Mouse (Mus musculus) CH12.LX (cell line): ENCODE results near the gene Trhde.

Experiments used
- CTCF ChIP-seq, 2 experiments: IDR thresholded peaks in 1 of 2; conservative IDR thresholded peaks in 1 of 2; 2 replicates each; pipeline ENCODE4 v1.5.1; 2011 to 2012; ENCODE audit warnings: low read depth in 2 of 2, low read length in 2 of 2, improper control_type of control experiment in 1 of 2, inconsistent platforms in 1 of 2, mild to moderate bottlenecking in 1 of 2, moderate library complexity in 1 of 2
- GABPA ChIP-seq: IDR thresholded peaks from 2 replicates; pipeline ENCODE4 v1.6.1; 2012; ENCODE audit warnings: low read depth, low read length, improper control_type of control experiment, inconsistent platforms; ENCODE audit not compliant: insufficient replicate concordance
- HCFC1 ChIP-seq: IDR thresholded peaks from 2 replicates; pipeline ENCODE4 v1.6.1; 2012; ENCODE audit warnings: low read depth, mild to moderate bottlenecking, inconsistent platforms, low read length, improper control_type of control experiment
- JUND ChIP-seq: conservative IDR thresholded peaks from 2 replicates; pipeline ENCODE4 v1.6.1; 2011; ENCODE audit warnings: low read depth, low read length, improper control_type of control experiment
- MAX ChIP-seq: IDR thresholded peaks from 2 replicates; pipeline ENCODE4 v1.6.1; 2011; ENCODE audit warnings: low read length, improper control_type of control experiment
- NRF1 ChIP-seq: IDR thresholded peaks from 2 replicates; pipeline ENCODE4 v1.6.1; 2014; ENCODE audit warnings: low read depth, mild to moderate bottlenecking, inconsistent platforms, low read length, improper control_type of control experiment, moderate library complexity
- TCF12 ChIP-seq: IDR thresholded peaks from 2 replicates; pipeline ENCODE4 v1.6.1; 2014; ENCODE audit warnings: low read depth, mild to moderate bottlenecking, inconsistent platforms, low read length, improper control_type of control experiment
- UBTF ChIP-seq: IDR thresholded peaks from 2 replicates; pipeline ENCODE4 v1.6.1; 2012; ENCODE audit warnings: low read depth, mild to moderate bottlenecking, inconsistent platforms, low read length, improper control_type of control experiment, moderate library complexity
- USF2 ChIP-seq: conservative IDR thresholded peaks from 2 replicates; pipeline ENCODE4 v1.6.1; 2011; ENCODE audit warnings: low read depth, low read length, improper control_type of control experiment
- ZKSCAN1 ChIP-seq: IDR thresholded peaks from 2 replicates; pipeline ENCODE4 v1.6.1; 2012; ENCODE audit warnings: low read depth, inconsistent platforms, low read length, improper control_type of control experiment, borderline replicate concordance
- ZMIZ1 ChIP-seq: IDR thresholded peaks from 2 replicates; pipeline ENCODE4 v1.6.1; 2012; ENCODE audit warnings: low read depth, mild to moderate bottlenecking, inconsistent platforms, low read length, improper control_type of control experiment
- ZNF384 ChIP-seq: IDR thresholded peaks from 2 replicates; pipeline ENCODE4 v1.6.1; 2012; ENCODE audit warnings: low read depth, low read length, improper control_type of control experiment, inconsistent platforms

DNA sequence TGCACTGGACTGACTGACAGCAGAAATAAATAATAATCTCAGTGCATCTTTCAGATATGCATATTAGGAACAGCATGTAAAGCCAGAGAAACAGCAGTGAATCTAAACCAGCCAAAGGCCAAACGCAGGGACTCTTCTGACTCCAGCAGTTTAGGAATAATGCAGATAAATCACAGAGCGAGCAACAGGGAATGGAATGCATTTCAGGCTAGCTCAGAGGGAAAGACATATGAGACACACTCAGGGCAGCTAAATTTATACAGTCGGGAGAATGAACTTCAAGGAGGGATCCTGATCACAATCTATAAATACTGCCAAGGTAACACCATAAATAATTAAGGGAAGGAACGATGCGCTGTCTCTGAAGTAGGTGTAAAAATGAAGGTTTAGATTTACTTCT lies 66.4 kb downstream of the Trhde start:
- TF ChIP-seq ZNF384 (no peak), GABPA (no peak), TCF12 (no peak), CTCF (conservative IDR thresholded peaks at IDR 0.05 in 1 of 2, IDR thresholded peaks at IDR 0.05 in 1 of 2; ENCODE audit: low read depth in 2 of 2, low read length in 2 of 2) (no peak), ZKSCAN1 (no peak), USF2 (no peak), HCFC1 (no peak), JUND (no peak), ZMIZ1 (no peak), UBTF (no peak), NRF1 (no peak), MAX (no peak)
